8 mouse cellular contexts compared by ENCODE assay signal in the genomic region with DNA sequence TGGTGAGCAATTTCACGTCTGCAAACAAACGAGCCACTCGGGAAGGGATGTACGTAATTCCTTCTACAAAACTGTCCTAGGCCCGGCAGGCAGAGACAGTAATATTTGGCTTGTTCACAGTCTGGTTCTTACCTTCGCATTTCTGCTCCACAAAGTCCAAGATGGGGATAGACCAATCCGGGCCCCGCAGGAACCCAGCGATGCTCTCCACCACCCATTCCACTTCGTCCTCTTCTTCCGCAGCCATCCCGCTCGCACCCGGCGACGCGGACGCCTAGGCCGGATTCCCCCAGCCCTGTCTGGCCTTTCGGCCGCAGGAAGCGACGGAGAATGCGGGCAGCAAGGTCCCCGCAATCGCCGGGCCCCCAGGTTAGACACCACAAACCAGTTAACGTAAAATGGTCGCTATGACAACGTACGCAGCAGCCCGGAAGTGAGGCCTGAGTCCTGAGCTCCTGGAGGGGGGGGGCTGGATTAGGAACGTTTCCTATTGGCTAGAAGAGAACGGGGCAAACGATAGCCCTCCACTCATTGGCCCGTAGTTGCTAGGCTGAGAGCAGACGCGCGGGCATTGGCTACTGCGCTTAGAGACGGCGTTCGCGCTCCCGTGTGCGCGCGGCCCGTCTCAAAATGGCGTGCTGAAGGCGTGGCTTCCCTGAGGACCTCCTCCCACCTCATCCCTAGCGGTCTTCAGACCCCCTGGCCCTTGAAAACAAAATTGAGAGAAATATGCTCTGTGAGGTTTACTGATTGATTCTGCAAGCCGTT. TPM values are rescaled to one million over a fixed set of nuclear protein-coding genes. Genes with fewer than 3 reads are reported as not detected.
DNase-seq lines count a peak whose midpoint lies in the region; ATAC-seq lines count a peak whose summit lies in the region.

A gene (minus strand): TSS at position 527 of the 768 bp plus-strand sequence.

- peak; percentile 100 for ATAC-seq in hindbrain, embryonic 15.5 days (ENCODE audit: low FRiP score, low read depth)

- peak within 1 kb of the TSS; percentile 88 for H3K27ac ChIP-seq in hindbrain, embryonic 15.5 days (replicated peaks)

- DNase-seq in T-cell, adult 2 months (ENCODE audit: low spot score), result peak; percentile 92
- DNase-seq in cerebellum, postnatal 36 days, result peak; percentile 89
- DNase-seq in frontal cortex, postnatal 36 days (ENCODE audit: low spot score in 2 of 2), result peak; percentile 86 to 94
- DNase-seq in left cerebral cortex, adult 11 months (ENCODE audit: low spot score), result peak; percentile 93
- peak; percentile 92 to 96 for DNase-seq in lung, postnatal 4 days
- peak; percentile 96 for DNase-seq in retina, postnatal 7 days (ENCODE audit: low read depth, low spot score)
- DNase-seq in urinary bladder, adult 2 months (ENCODE audit: low spot score), result peak; percentile 62

- peak within 1 kb of the TSS; percentile 59 for H3K9ac ChIP-seq in hindbrain, embryonic 15.5 days

- no peaks in the 10 kb centered on the region for H3K9me3 ChIP-seq in hindbrain, embryonic 15.5 days

- peaks cover 24% of the 10 kb centered on the region for H3K4me1 ChIP-seq in hindbrain, embryonic 15.5 days (replicated peaks)

- peak within 1 kb of the TSS; percentile 68 for H3K4me3 ChIP-seq in hindbrain, embryonic 15.5 days

- peak within 1 kb of the TSS; percentile 77 for H3K4me2 ChIP-seq in hindbrain, embryonic 15.5 days

- H3K27me3 ChIP-seq in hindbrain, embryonic 15.5 days, result no peaks in the 10 kb centered on the region

- H3K36me3 ChIP-seq in hindbrain, embryonic 15.5 days, result peaks cover 10% of the 10 kb centered on the region; the same call in 1 of the 2 replicates

- under 1% methylated on average over 53 of the region's 53 CpGs for WGBS in hindbrain, embryonic 15.5 days

RNA-seq across cellular contexts. Expression of the gene that starts here (rescaled TPM):
- 125 and 127 TPM in 2 replicates for polyA plus RNA-seq in hindbrain, embryonic 15.5 days (2015; fragmentation: Nextera tagmentation; extraction: Ambion mirVana)
- 28.0 and 32.8 TPM in 2 replicates for polyA plus RNA-seq in urinary bladder, adult 2 months (2012; rRNA removed)

Comparison
In these comparisons a context has a peak if more than half of its experiments do, and no peak if none do; other contexts are left out.
1. Peak in every context shown above with its lines: DNase-seq, ATAC-seq, H3K4me3 ChIP-seq and H3K27ac ChIP-seq.